Mouse (Mus musculus): Measurements from ENCODE around the gene Ly6g6f. TPM values are rescaled to one million over a fixed set of nuclear protein-coding genes. Genes with fewer than 3 reads are reported as not detected.
"Not testable (repeated sequence)": the region's sequence is repeated elsewhere in the genome, so short reads cannot be mapped to it uniquely, and the experiment has no call there.

The Ly6g6f gene
- polyA plus RNA-seq, 1 experiment, result 1.3 TPM

DNA sequence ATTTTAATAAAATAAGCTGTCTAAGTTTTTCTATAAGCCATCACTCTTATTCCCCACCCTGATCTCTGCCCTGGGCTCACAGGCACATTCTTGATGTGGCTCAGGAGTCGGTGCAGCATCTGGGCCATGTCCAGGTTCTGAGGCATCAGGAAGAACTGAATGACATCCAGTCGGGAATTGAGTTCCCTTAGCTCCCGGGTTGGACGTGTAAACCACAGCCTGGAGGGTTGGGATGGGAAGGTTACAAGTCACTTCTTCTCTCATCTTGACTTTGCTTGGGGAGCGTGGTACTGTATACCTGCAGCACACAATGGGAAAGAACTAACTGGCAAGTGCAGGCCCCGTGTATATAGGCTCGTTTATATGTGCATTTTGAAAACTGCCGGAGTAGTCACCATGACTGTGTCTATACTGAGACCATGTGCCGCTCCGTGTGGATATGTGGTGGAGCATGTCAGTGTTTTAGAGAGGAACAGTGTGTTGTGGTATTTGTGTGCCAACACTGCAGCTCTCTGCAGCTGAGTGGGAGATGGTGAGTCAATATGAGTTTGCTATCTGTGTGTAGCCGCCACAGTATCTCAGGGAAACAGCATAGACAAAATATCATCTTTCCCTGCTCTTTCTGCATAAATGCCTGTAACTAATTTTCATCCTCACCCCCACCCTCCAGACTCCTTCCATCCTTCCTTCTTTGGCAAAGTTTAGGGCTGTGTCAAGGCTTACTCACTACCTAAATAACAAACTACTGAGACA is 46.1 kb downstream of the Ly6g6f start:
- no peak for TF ChIP-seq CTCF (IDR thresholded peaks at IDR 0.05; ENCODE audit: borderline replicate concordance, control insufficient read depth, extremely low read depth, insufficient read depth, low read length, poor library complexity)
- no peak for TF ChIP-seq POLR2A (IDR thresholded peaks at IDR 0.05; ENCODE audit: control insufficient read depth, extremely low read depth, insufficient read depth, low read length, poor library complexity)
- no peak for DNase-seq
- Histone ChIP-seq H3K27ac (ENCODE audit: control insufficient read depth, insufficient read depth, low read length) (no peak overlapping the region), H3K4me3 (ENCODE audit: control insufficient read depth, insufficient read depth, low read length) (no peak overlapping the region), H3K27me3 (ENCODE audit: control insufficient read depth, insufficient read depth, low read length) (no peaks in the 10 kb centered on the region), H3K36me3 (ENCODE audit: control insufficient read depth, insufficient read depth, low read length) (no peaks in the 10 kb centered on the region), H3K4me1 (replicated peaks; ENCODE audit: control insufficient read depth, insufficient read depth, low read length) (peaks cover 3% of the 10 kb centered on the region)
- WGBS, result 94% methylated on average over 11 of the region's 11 CpGs

DNA sequence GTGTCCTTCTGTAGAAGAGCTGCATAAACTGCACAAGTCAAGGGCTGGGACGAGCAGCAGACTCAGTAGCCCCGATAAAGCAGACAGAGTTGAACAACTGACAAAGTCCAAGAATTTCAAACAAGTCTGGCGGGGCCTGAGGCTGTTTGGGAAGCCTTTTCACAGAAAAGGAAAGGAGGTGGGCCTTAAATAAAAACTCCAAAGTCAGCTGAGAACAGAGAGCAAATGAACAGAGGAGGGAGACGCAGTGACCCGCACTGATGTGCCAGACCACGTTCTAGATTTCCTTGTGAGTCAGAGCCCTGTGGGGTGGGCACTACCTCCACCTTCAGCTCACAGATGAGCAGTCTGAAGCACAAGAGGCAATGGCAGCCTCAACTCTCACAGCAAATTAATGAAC is 50.5 kb downstream of the Ly6g6f start:
- WGBS, result 69% methylated on average over 6 of the region's 6 CpGs
- Histone ChIP-seq H3K4me3 (ENCODE audit: control insufficient read depth, insufficient read depth, low read length) (no peak overlapping the region), H3K27ac (ENCODE audit: control insufficient read depth, insufficient read depth, low read length) (no peak overlapping the region), H3K36me3 (ENCODE audit: control insufficient read depth, insufficient read depth, low read length) (no peaks in the 10 kb centered on the region), H3K4me1 (replicated peaks; ENCODE audit: control insufficient read depth, insufficient read depth, low read length) (peaks cover 10% of the 10 kb centered on the region), H3K27me3 (ENCODE audit: control insufficient read depth, insufficient read depth, low read length) (no peaks in the 10 kb centered on the region)
- no peak for TF ChIP-seq CTCF (IDR thresholded peaks at IDR 0.05; ENCODE audit: borderline replicate concordance, control insufficient read depth, extremely low read depth, insufficient read depth, low read length, poor library complexity)
- DNase-seq, result no peak

DNA sequence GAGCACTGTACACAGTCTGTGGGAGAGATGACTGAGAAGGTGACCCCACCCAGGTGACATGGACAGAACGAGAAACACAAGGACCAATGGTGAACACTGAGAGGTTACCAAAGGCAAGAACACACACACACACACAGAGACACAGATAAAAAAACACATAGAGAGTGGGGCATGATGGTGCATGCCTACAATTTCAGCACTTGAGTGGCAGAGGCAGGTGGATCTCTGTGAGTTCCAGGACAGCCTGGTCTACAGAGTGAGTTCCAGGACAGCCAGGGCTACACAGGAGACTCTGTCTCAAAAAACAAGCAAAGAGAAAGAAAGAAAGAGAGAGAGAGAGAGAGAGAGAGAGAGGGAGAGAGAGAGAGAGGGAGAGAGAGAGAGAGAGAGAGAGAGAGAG is 51.7 kb downstream of the Ly6g6f start:
- H3K36me3 ChIP-seq (ENCODE audit: control insufficient read depth, insufficient read depth, low read length); H3K4me3 ChIP-seq (ENCODE audit: control insufficient read depth, insufficient read depth, low read length); DNase-seq; H3K27me3 ChIP-seq (ENCODE audit: control insufficient read depth, insufficient read depth, low read length); H3K27ac ChIP-seq (ENCODE audit: control insufficient read depth, insufficient read depth, low read length): not testable (repeated sequence)
- peaks cover 22% of the 10 kb centered on the region for H3K4me1 ChIP-seq (replicated peaks; ENCODE audit: control insufficient read depth, insufficient read depth, low read length)
- WGBS, result 79% methylated on average over 1 of the region's 1 CpGs

DNA sequence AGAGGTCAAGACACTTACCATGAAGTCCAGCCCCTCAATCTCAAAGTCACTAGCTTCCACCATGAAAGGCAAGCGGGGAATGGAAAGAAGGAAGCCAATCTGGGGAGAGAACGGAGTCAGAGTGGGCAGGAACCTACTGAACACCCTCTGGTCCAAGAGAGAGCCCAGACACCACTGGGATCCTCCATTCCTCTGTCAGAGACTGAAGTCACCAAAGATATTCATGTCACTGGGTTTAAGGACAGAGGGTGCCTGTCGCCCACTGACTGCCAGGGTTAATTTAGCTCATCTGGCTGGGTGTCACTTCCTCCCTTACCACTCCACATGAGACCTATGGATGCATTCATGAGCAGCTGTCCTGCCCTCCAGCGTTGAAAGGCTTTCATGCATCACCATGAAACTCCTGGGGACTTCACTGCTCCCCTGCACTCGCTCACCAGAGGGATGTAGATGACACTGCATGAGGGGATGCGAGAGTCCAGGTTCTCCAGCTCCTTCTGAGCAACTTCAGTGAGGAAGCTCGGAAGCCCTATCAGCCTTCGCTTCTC is 53.0 kb downstream of the Ly6g6f start:
- H3K27ac ChIP-seq (ENCODE audit: control insufficient read depth, insufficient read depth, low read length), result no peak overlapping the region
- DNase-seq, result no peak
- H3K4me1 ChIP-seq (replicated peaks; ENCODE audit: control insufficient read depth, insufficient read depth, low read length), result peaks cover 32% of the 10 kb centered on the region
- WGBS, result 80% methylated on average over 8 of the region's 8 CpGs
- no peaks in the 10 kb centered on the region for H3K27me3 ChIP-seq (ENCODE audit: control insufficient read depth, insufficient read depth, low read length)
- no peaks in the 10 kb centered on the region for H3K36me3 ChIP-seq (ENCODE audit: control insufficient read depth, insufficient read depth, low read length)
- no peak overlapping the region for H3K4me3 ChIP-seq (ENCODE audit: control insufficient read depth, insufficient read depth, low read length)
- TF ChIP-seq CTCF (IDR thresholded peaks at IDR 0.05; ENCODE audit: borderline replicate concordance, control insufficient read depth, extremely low read depth, insufficient read depth, low read length, poor library complexity) (no peak), POLR2A (IDR thresholded peaks at IDR 0.05; ENCODE audit: control insufficient read depth, extremely low read depth, insufficient read depth, low read length, poor library complexity) (no peak)

DNA sequence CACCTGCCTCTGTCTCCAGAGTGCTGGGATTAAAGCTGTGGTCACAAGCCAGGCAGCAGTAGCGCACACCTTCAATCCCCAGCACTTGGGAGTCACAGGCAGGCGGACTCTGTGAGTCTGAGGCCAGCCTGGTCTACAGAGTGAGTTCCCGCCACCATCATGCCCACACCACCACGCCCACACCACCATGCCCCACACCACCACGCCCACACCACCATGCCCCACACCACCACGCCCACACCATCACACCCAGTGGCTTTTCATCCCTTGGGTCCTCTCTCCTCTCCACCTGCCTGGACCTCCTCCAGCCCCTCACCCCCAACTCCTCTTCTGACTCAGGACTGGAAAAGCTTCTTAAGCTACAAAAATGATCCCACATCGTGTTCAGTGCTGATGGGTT is 53.5 kb downstream of the Ly6g6f start:
- Histone ChIP-seq H3K27me3 (ENCODE audit: control insufficient read depth, insufficient read depth, low read length) (no peaks in the 10 kb centered on the region), H3K27ac (ENCODE audit: control insufficient read depth, insufficient read depth, low read length) (no peak overlapping the region), H3K4me1 (replicated peaks; ENCODE audit: control insufficient read depth, insufficient read depth, low read length) (peaks cover 35% of the 10 kb centered on the region), H3K36me3 (ENCODE audit: control insufficient read depth, insufficient read depth, low read length) (no peaks in the 10 kb centered on the region), H3K4me3 (ENCODE audit: control insufficient read depth, insufficient read depth, low read length) (no peak overlapping the region)
- WGBS, result 85% methylated on average over 7 of the region's 7 CpGs
- DNase-seq, result no peak
- TF ChIP-seq CTCF (IDR thresholded peaks at IDR 0.05; ENCODE audit: borderline replicate concordance, control insufficient read depth, extremely low read depth, insufficient read depth, low read length, poor library complexity), result no peak
- no peak for TF ChIP-seq POLR2A (IDR thresholded peaks at IDR 0.05; ENCODE audit: control insufficient read depth, extremely low read depth, insufficient read depth, low read length, poor library complexity)

DNA sequence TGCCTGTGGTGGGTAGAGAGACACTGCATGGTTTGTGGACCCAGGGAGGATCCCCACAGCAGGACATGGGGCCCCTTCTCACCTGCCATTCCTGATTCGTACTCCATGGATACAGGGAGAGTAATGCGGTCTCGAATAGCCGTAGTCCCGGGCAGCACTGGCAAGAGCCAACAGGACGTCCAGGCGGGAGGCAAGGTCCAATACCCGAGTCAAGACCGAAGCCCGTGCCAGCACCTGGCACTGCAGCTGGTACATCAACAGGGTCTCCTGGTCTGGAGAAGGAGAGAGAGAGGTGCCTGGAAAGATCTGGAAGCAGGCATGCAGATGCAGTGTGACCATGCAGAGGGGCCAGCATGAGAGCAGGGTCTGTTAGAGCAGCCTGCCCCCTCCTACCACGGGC is 54.1 kb downstream of the Ly6g6f start:
- Histone ChIP-seq H3K36me3 (ENCODE audit: control insufficient read depth, insufficient read depth, low read length) (no peaks in the 10 kb centered on the region), H3K4me3 (ENCODE audit: control insufficient read depth, insufficient read depth, low read length) (no peak overlapping the region), H3K27me3 (ENCODE audit: control insufficient read depth, insufficient read depth, low read length) (no peaks in the 10 kb centered on the region), H3K27ac (ENCODE audit: control insufficient read depth, insufficient read depth, low read length) (no peak overlapping the region), H3K4me1 (replicated peaks; ENCODE audit: control insufficient read depth, insufficient read depth, low read length) (peaks cover 38% of the 10 kb centered on the region)
- no peak for DNase-seq
- WGBS, result 95% methylated on average over 11 of the region's 11 CpGs
- TF ChIP-seq CTCF (IDR thresholded peaks at IDR 0.05; ENCODE audit: borderline replicate concordance, control insufficient read depth, extremely low read depth, insufficient read depth, low read length, poor library complexity), result no peak
- no peak for TF ChIP-seq POLR2A (IDR thresholded peaks at IDR 0.05; ENCODE audit: control insufficient read depth, extremely low read depth, insufficient read depth, low read length, poor library complexity)

Other genes starting within 250 kb of the Ly6g6f start
- 62.2 and 80.8 TPM in 2 replicates for gene Stk19, start 248.7 kb downstream of the Ly6g6f start, polyA plus RNA-seq (2012; rRNA removed)
- gene Dxo, start 248.6 kb downstream of the Ly6g6f start, polyA plus RNA-seq (2012; rRNA removed), result 95.7 and 115 TPM in 2 replicates
- 209 TPM in 2 replicates for gene Skiv2l, start 235.4 kb downstream of the Ly6g6f start, polyA plus RNA-seq (2012; rRNA removed)
- 26.1 and 33.4 TPM in 2 replicates for gene Nelfe, start 235.2 kb downstream of the Ly6g6f start, polyA plus RNA-seq (2012; rRNA removed)
- gene Cfb, start 223.1 kb downstream of the Ly6g6f start, polyA plus RNA-seq (2012; rRNA removed), result 12.3 and 14.9 TPM in 2 replicates
- 15.0 and 16.3 TPM in 2 replicates for gene Zbtb12, start 206.1 kb downstream of the Ly6g6f start, polyA plus RNA-seq (2012; rRNA removed)
- gene Gm20547, start 203.6 kb downstream of the Ly6g6f start, polyA plus RNA-seq (2012; rRNA removed), result 0.03 TPM in 1 of 2 replicates, not detected in the other
- gene C2, start 187.3 kb downstream of the Ly6g6f start, polyA plus RNA-seq (2012; rRNA removed), result 12.9 and 18.4 TPM in 2 replicates
- 372 and 380 TPM in 2 replicates for gene Ehmt2, start 187.1 kb downstream of the Ly6g6f start, polyA plus RNA-seq (2012; rRNA removed)
- 0.33 and 0.59 TPM in 2 replicates for gene Slc44a4, start 171.1 kb downstream of the Ly6g6f start, polyA plus RNA-seq (2012; rRNA removed)
- 66.9 and 82.3 TPM in 2 replicates for gene Neu1, start 154.4 kb downstream of the Ly6g6f start, polyA plus RNA-seq (2012; rRNA removed)
- gene Hspa1b, start 126.4 kb downstream of the Ly6g6f start, polyA plus RNA-seq (2012; rRNA removed), result 22.7 and 26.5 TPM in 2 replicates
- not detected in 2 replicates for gene Gm20481, start 115.7 kb downstream of the Ly6g6f start, polyA plus RNA-seq (2012; rRNA removed)
- 10.0 and 12.2 TPM in 2 replicates for gene Hspa1a, start 113.5 kb downstream of the Ly6g6f start, polyA plus RNA-seq (2012; rRNA removed)
- 0.06 and 0.28 TPM in 2 replicates for gene Hspa1l, start 112.9 kb downstream of the Ly6g6f start, polyA plus RNA-seq (2012; rRNA removed)
- 207 and 265 TPM in 2 replicates for gene Lsm2, start 103.7 kb downstream of the Ly6g6f start, polyA plus RNA-seq (2012; rRNA removed)
- 404 and 545 TPM in 2 replicates for gene Vars, start 84.6 kb downstream of the Ly6g6f start, polyA plus RNA-seq (2012; rRNA removed)
- gene Vwa7, start 69.0 kb downstream of the Ly6g6f start, polyA plus RNA-seq (2012; rRNA removed), result 1.1 and 1.5 TPM in 2 replicates
- 12.3 and 18.3 TPM in 2 replicates for gene Sapcd1, start 57.6 kb downstream of the Ly6g6f start, polyA plus RNA-seq (2012; rRNA removed)
- 15.5 and 20.0 TPM in 2 replicates for gene Msh5, start 38.9 kb downstream of the Ly6g6f start, polyA plus RNA-seq (2012; rRNA removed)
- 316 and 321 TPM in 2 replicates for gene Clic1, start 35.6 kb downstream of the Ly6g6f start, polyA plus RNA-seq (2012; rRNA removed)
- gene Ddah2, start 26.6 kb downstream of the Ly6g6f start, polyA plus RNA-seq (2012; rRNA removed), result 54.0 and 55.3 TPM in 2 replicates
- gene Ly6g6c, start 20.2 kb downstream of the Ly6g6f start, polyA plus RNA-seq (2012; rRNA removed), result 3.6 and 5.0 TPM in 2 replicates
- gene Mpig6b, start 19.4 kb downstream of the Ly6g6f start, polyA plus RNA-seq (2012; rRNA removed), result 0.18 and 0.20 TPM in 2 replicates
- 2.3 and 3.4 TPM in 2 replicates for gene Ly6g6e, start 8.7 kb downstream of the Ly6g6f start, polyA plus RNA-seq (2012; rRNA removed)
- 0.59 and 1.5 TPM in 2 replicates for gene Ly6g6d, start 7.5 kb downstream of the Ly6g6f start, polyA plus RNA-seq (2012; rRNA removed)
- 191 and 202 TPM in 2 replicates for gene Abhd16a, start 3.7 kb upstream of the Ly6g6f start, polyA plus RNA-seq (2012; rRNA removed)
- gene Ly6g5c, start 22.7 kb upstream of the Ly6g6f start, polyA plus RNA-seq (2012; rRNA removed), result 0.27 TPM in 1 of 2 replicates, not detected in the other
- 5.9 and 8.3 TPM in 2 replicates for gene Ly6g5b, start 29.8 kb upstream of the Ly6g6f start, polyA plus RNA-seq (2012; rRNA removed)
- gene Gpank1, start 35.8 kb upstream of the Ly6g6f start, polyA plus RNA-seq (2012; rRNA removed), result 35.2 and 37.8 TPM in 2 replicates
- 500 and 515 TPM in 2 replicates for gene Csnk2b, start 36.4 kb upstream of the Ly6g6f start, polyA plus RNA-seq (2012; rRNA removed)
- gene D17H6S53E, start 40.8 kb upstream of the Ly6g6f start, polyA plus RNA-seq (2012; rRNA removed), result 12.9 and 16.0 TPM in 2 replicates
- 0.55 and 0.85 TPM in 2 replicates for gene Apom, start 46.4 kb upstream of the Ly6g6f start, polyA plus RNA-seq (2012; rRNA removed)
- gene Bag6, start 49.6 kb upstream of the Ly6g6f start, polyA plus RNA-seq (2012; rRNA removed), result 411 TPM in 2 replicates
- gene Prrc2a, start 79.3 kb upstream of the Ly6g6f start, polyA plus RNA-seq (2012; rRNA removed), result 770 and 778 TPM in 2 replicates
- 5.4 and 8.9 TPM in 2 replicates for gene Aif1, start 90.5 kb upstream of the Ly6g6f start, polyA plus RNA-seq (2012; rRNA removed)
- gene Lst1, start 102.8 kb upstream of the Ly6g6f start, polyA plus RNA-seq (2012; rRNA removed), result 30.7 and 49.6 TPM in 2 replicates
- gene Ltb, start 108.8 kb upstream of the Ly6g6f start, polyA plus RNA-seq (2012; rRNA removed), result 358 and 375 TPM in 2 replicates
- 11.3 and 11.4 TPM in 2 replicates for gene Tnf, start 116.4 kb upstream of the Ly6g6f start, polyA plus RNA-seq (2012; rRNA removed)
- gene Lta, start 119.7 kb upstream of the Ly6g6f start, polyA plus RNA-seq (2012; rRNA removed), result 14.4 and 14.5 TPM in 2 replicates
- 0.29 TPM in 1 of 2 replicates, not detected in the other for gene Gm16181, start 135.2 kb upstream of the Ly6g6f start, polyA plus RNA-seq (2012; rRNA removed)
- 7.9 TPM in 2 replicates for gene Atp6v1g2, start 148.1 kb upstream of the Ly6g6f start, polyA plus RNA-seq (2012; rRNA removed)
- 34.2 and 41.3 TPM in 2 replicates for gene Nfkbil1, start 150.2 kb upstream of the Ly6g6f start, polyA plus RNA-seq (2012; rRNA removed)
- 778 and 831 TPM in 2 replicates for gene Ddx39b, start 156.1 kb upstream of the Ly6g6f start, polyA plus RNA-seq (2012; rRNA removed)
- 873 and 1,061 TPM in 2 replicates for gene H2-D1, start 177.1 kb upstream of the Ly6g6f start, polyA plus RNA-seq (2012; rRNA removed)
- 4.6 and 6.7 TPM in 2 replicates for gene H2-Q1, start 234.8 kb upstream of the Ly6g6f start, polyA plus RNA-seq (2012; rRNA removed)